Mouse (Mus musculus): ENCODE data around the gene Cacna1c.

Gene Cacna1c

DNA sequence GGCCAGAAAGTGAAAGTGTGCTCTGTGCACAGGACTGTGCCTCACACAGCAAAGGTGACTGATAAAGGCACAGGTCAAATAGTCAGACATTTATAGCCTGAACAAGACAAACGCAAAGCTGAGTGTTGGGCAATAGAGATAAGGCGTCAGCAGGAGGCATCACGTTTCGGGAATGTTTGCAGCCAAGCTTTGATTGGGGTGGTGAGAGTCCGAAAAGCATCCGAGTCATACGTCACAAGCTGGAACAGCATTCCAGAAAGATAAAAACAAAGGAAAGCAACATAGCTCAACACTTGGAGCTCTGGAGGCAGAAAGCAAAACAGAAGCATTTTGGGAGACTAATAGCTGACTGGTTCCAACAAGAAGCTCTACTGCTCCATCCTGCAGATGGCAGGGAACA, 56.7 kb downstream of the Cacna1c start:
- no peak for DNase-seq (ENCODE audit: low read depth)

DNA sequence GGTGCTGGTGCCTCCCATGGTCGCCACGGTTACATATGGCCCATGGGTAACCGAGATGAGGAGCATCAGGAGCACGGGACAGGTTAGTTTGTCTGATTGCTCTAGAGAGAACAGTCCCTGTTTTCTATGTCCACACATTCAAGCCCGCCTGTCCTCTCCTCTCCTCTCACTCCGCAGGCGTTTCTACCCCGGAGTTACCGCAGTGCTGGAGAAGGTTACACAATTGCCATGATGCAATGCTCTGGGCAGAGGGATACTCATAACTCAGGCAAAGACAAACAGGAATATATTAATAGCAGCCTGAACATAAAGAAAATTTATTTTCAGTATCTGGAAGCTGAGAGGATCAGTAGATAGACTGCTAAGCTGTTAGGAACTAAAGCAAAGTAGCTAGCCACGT, 58.5 kb downstream of the Cacna1c start:
- no peak for DNase-seq (ENCODE audit: low read depth)

GRCm38 (mm10) chr6:119132863-119133262, 63.4 kb downstream of the Cacna1c start:
- no peak for DNase-seq (ENCODE audit: low read depth)

GRCm38 (mm10) chr6:119132111-119132735, 64.0 kb downstream of the Cacna1c start:
- DNase-seq (ENCODE audit: low read depth): no peak

GRCm38 (mm10) chr6:119129664-119130063, 66.6 kb downstream of the Cacna1c start:
- peak; percentile 62 for DNase-seq (ENCODE audit: low read depth)

DNA sequence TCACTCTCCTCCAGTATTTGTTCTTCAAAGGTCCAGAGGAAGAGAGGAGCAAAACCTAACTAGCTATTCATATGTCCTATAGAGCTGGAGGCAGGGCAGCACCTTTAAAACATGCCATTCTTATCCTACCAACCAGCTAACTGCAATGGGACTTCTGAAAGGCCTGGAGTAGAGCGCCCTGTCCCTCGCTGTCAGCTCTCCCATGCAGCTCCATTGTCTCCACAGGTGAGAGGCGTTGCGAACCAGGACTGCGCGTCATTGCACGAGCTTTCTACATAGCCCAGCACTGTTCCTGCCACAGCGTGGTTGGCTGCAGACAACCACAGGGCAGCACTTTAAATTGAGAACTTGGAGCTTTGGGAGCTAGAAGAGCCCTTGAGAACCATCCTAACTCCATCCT, 67.7 kb downstream of the Cacna1c start:
- DNase-seq (ENCODE audit: low read depth): no peak

- DNase-seq (ENCODE audit: low read depth): no peak
Measured at GRCm38 (mm10) chr6:119128076-119128475, 68.1 kb downstream of the Cacna1c start.

DNA sequence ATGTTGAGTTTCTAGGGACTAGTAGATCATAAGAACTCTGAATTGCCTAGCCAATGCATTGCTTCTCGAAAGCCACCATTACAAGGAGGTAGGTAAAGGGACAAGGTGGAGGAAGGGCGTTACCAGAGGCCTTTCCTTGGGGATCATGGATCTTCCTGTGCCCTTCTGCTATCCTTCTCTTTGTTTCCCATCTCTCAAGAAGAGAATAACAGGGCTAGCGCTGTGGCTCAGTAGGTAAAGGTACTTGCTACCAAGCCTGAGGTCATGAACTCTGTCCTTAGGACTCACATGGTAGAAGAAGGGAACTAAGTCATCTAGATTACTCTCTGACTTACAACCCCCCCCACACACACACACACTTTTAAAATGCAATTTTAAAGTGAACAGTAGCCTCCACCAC, 69.2 kb downstream of the Cacna1c start:
- DNase-seq (ENCODE audit: low read depth): no peak

DNA sequence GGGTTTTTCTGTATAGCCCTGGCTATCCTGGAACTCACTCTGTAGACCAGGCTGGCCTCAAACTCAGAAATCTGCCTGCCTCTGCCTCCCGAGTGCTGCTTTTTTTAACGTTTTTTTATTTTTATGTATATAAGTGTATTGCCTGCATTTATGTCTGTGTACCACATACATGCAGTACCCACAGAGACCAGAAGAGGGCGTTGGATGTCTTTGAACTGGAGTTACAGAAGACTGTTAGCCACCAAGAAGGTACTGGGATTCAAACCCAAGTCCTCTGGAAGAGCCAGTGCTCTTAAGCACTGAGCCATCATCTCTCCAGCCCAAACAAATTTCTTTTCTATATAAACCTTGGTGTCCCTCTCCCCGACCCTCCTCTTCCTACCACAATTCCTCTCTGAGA, 77.8 kb downstream of the Cacna1c start:
- peak; percentile 32 for DNase-seq (ENCODE audit: low read depth)

DNA sequence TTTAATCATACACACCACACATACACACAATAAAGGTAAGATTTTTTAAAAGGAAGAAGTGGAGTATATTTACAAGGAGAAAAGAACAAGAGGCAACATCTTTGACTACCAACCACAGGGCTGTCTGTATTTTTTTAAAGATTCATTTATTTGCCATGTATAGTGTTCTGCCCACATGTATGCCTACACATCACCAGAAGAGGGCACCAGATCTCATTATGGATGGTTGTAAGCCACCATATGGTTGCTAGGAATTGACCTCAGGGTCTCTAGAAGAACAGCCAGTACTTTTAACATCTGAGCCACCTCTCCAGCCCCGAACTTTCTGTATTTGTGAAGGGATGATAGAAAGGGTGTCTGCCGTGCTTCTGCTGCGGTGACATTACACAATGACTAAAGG, 79.9 kb downstream of the Cacna1c start:
- DNase-seq (ENCODE audit: low read depth): peak; percentile 11

DNA sequence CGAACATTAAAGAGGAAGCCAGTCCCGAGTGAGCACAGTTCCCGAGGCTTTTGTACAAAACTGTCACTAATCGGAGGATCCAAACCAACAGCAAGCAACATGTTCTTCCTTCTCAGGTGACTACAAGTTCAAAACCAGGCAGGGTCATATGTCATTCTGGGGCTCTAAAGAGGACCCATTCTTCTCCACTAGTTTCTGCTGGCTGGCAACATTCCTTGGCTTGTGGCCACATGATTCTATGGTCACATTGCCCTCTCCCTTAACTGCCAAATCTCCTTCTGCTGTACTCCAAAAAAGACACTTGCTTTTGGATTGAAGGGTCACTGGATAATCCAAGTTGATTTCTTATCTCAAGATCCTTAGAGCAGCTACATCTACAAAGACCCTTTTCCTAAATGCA, 82.9 kb downstream of the Cacna1c start:
- DNase-seq (ENCODE audit: low read depth): no peak

DNA sequence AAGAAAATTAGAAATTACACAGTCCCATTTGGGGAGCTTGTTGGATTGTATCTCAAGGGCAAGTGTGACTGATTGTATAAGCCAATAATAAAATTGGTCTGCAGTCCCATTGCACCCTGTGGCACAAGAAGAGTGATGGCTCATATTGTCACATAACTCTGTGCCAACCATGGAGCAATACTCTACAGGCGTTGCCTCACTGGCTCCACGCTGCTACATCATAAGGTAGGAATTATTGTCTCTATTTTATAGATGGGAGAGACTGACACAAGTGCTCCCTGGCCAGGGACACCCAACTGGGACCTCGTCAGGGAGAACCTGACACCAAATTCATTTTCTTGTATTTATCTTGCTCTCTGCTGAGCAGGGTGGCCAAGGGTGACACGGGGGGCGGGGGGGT, 85.8 kb downstream of the Cacna1c start:
- DNase-seq (ENCODE audit: low read depth): no peak

GRCm38 (mm10) chr6:119108466-119109394, 87.5 kb downstream of the Cacna1c start:
- peak; percentile 78 for DNase-seq (ENCODE audit: low read depth)

DNA sequence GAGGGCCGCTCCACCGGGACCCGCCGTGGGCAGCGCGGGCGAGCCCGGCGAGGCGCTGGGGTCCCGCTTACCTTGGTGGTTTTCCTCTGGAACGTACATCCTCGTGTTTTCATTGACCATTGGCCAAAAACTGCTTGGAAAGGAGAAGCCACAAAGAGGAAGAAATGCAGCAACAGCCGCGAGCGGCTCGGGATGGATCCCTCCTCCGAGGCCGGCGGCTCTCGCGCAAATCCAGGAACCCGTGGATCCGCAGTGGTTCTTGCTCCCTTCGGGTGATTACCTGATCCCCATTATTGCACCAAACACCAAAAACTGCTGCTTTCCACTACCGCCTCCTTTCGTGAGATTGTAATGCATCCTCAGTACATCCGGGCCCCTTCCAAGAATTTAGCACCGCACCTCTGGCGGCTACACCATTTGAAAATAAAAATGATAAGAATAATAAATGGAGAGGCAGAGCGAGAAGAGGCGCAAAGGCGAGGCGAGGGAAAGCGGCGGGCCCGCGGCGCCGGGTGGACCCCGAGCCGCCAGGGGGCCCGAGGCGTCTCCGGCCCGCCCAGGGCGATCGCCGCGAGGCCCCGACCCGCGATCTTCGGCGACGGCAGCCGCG, 88.3 kb downstream of the Cacna1c start:
- peak; percentile 27 for DNase-seq (ENCODE audit: low read depth)

GRCm38 (mm10) chr6:119107140-119107855, 88.9 kb downstream of the Cacna1c start:
- DNase-seq (ENCODE audit: low read depth): peak; percentile 13

DNA sequence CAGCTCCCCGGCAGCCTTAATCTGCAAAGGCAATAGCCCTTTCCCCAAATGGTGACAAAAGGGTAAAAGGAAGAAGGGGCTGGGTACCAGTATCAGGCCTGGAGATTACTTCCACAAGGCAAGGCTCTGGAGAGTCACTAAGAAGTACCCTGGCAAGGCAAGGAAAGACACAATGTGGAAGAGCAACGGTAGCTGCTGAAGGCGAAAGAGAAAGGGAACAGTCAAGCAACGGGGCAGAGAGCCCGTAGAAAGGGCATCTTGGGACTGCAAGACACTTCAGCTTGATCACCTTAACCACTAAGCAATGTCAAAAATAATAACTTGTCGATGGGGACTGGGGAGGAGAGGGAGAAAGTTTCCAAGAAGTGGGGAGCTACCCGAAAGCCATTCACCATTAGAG, 89.5 kb downstream of the Cacna1c start:
- DNase-seq (ENCODE audit: low read depth): peak; percentile 27

- DNase-seq (ENCODE audit: low read depth): no peak
Measured at GRCm38 (mm10) chr6:119105651-119106595, 90.3 kb downstream of the Cacna1c start.

- peak; percentile 73 for DNase-seq (ENCODE audit: low read depth)
Measured at GRCm38 (mm10) chr6:119104246-119104645, 92.0 kb downstream of the Cacna1c start.

DNA sequence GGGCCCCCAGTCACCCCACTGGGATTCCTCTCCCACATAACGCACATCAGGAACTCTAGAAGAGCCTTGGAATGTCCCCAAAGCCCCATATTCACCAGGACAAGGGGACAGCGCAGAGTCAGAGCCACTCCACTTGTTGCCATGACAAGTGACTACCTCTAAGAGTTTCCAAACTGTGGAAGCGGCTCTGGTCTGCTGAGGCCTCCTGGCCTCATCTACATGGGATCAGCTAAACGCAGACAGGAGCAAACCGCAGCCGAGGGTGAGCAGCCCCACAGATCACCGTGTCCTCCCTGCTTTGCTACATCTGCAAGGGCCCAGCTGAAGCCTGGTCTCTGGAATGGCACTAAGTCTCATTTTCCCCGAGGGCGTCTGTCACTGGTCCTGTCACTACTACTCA, 93.3 kb downstream of the Cacna1c start:
- DNase-seq (ENCODE audit: low read depth): no peak

GRCm38 (mm10) chr6:119099333-119099732, 96.9 kb downstream of the Cacna1c start:
- DNase-seq (ENCODE audit: low read depth): no peak

- no peak for DNase-seq (ENCODE audit: low read depth)
Measured at GRCm38 (mm10) chr6:119096481-119096880, 99.7 kb downstream of the Cacna1c start.

Measured in induced T-regulatory cell, adult 2 months (primary cell).